Mouse (Mus musculus): ENCODE results near the gene Pnmal1. TPM values are rescaled to one million over a fixed set of nuclear protein-coding genes. Genes with fewer than 3 reads are reported as not detected.
A peak's percentile ranks its signal among the peaks of the same experiment; 100 is the strongest.

The Pnmal1 gene
- total and polyA plus RNA-seq, 3 experiments: 0.01 to 0.05 TPM; not detected in 1

GRCm38 (mm10) chr7:16932704-16933577 is 26.5 kb upstream of the Pnmal1 start:
- TF ChIP-seq GATA2 (IDR thresholded peaks at IDR 0.05; ENCODE audit: borderline replicate concordance, low read depth, low read length): no peak
- no peak for TF ChIP-seq TAL1 (conservative IDR thresholded peaks at IDR 0.05; ENCODE audit: low read depth, low read length)
- no peak for TF ChIP-seq GATA1 (IDR thresholded peaks at IDR 0.05; ENCODE audit: borderline replicate concordance, low read length)
- TF ChIP-seq POLR2AphosphoS5 (IDR thresholded peaks at IDR 0.05; ENCODE audit: insufficient replicate concordance, low read depth, low read length): no peak
- no peak for TF ChIP-seq CTCF (IDR thresholded peaks at IDR 0.05; ENCODE audit: low read depth, low read length)
- Histone ChIP-seq H3K27me3 (ENCODE audit: insufficient read depth, low read length) (peaks cover 7% of the 10 kb centered on the region; the same call in 1 of the 2 replicates), H3K4me1 (ENCODE audit: insufficient read depth, low read depth, low read length) (peaks cover 5% of the 10 kb centered on the region; the same call in 1 of the 2 replicates), H3K36me3 (replicated peaks) (no peaks in the 10 kb centered on the region), H3K4me3 (ENCODE audit: low read depth, low read length) (no peak overlapping the region), H3K9me3 (replicated peaks) (no peaks in the 10 kb centered on the region)
- DNase-seq (ENCODE audit: low spot score) (no peak), ATAC-seq (ENCODE audit: extremely low read depth, insufficient number of reproducible peaks, low FRiP score, poor library complexity, severe bottlenecking) (no peak)

GRCm38 (mm10) chr7:16937312-16937711 is 22.2 kb upstream of the Pnmal1 start:
- DNase-seq (ENCODE audit: low spot score): no peak
- peaks cover 1% of the 10 kb centered on the region; the same call in 1 of the 2 replicates for H3K4me1 ChIP-seq (ENCODE audit: insufficient read depth, low read depth, low read length)

GRCm38 (mm10) chr7:16938117-16938791 is 21.2 kb upstream of the Pnmal1 start:
- peaks cover 26% of the 10 kb centered on the region for H3K27me3 ChIP-seq (ENCODE audit: insufficient read depth, low read length)
- H3K4me1 ChIP-seq (ENCODE audit: insufficient read depth, low read depth, low read length): no peaks in the 10 kb centered on the region
- TF ChIP-seq TAL1 (conservative IDR thresholded peaks at IDR 0.05; ENCODE audit: low read depth, low read length): no peak
- no peak for ATAC-seq (ENCODE audit: extremely low read depth, insufficient number of reproducible peaks, low FRiP score, poor library complexity, severe bottlenecking)
- DNase-seq (ENCODE audit: low spot score): no peak
- no peaks in the 10 kb centered on the region for H3K9me3 ChIP-seq (replicated peaks)
- H3K4me3 ChIP-seq (ENCODE audit: low read depth, low read length): no peak overlapping the region
- H3K36me3 ChIP-seq (replicated peaks): no peaks in the 10 kb centered on the region

More at GRCm38 (mm10) chr7:16937312-16937711, 22.2 kb upstream of the Pnmal1 start:
- no peak for ATAC-seq (ENCODE audit: extremely low read depth, insufficient number of reproducible peaks, low FRiP score, poor library complexity, severe bottlenecking)
- TF ChIP-seq POLR2AphosphoS5 (IDR thresholded peaks at IDR 0.05; ENCODE audit: insufficient replicate concordance, low read depth, low read length) (no peak), CTCF (IDR thresholded peaks at IDR 0.05; ENCODE audit: low read depth, low read length) (peak; percentile 52), TAL1 (conservative IDR thresholded peaks at IDR 0.05; ENCODE audit: low read depth, low read length) (no peak)
- H3K27me3 ChIP-seq (ENCODE audit: insufficient read depth, low read length): peaks cover 24% of the 10 kb centered on the region
- no peaks in the 10 kb centered on the region for H3K36me3 ChIP-seq (replicated peaks)
- H3K4me3 ChIP-seq (ENCODE audit: low read depth, low read length): no peak overlapping the region
- H3K9me3 ChIP-seq (replicated peaks): no peaks in the 10 kb centered on the region

GRCm38 (mm10) chr7:16940292-16940691 is 19.2 kb upstream of the Pnmal1 start:
- TF ChIP-seq POLR2AphosphoS5 (IDR thresholded peaks at IDR 0.05; ENCODE audit: insufficient replicate concordance, low read depth, low read length) (no peak), GATA1 (IDR thresholded peaks at IDR 0.05; ENCODE audit: borderline replicate concordance, low read length) (no peak), GATA2 (IDR thresholded peaks at IDR 0.05; ENCODE audit: borderline replicate concordance, low read depth, low read length) (no peak), CTCF (IDR thresholded peaks at IDR 0.05; ENCODE audit: low read depth, low read length) (no peak), TAL1 (conservative IDR thresholded peaks at IDR 0.05; ENCODE audit: low read depth, low read length) (no peak)
- Histone ChIP-seq H3K9me3 (replicated peaks) (peaks cover 9% of the 10 kb centered on the region), H3K36me3 (replicated peaks) (no peaks in the 10 kb centered on the region), H3K27me3 (ENCODE audit: insufficient read depth, low read length) (peaks cover 36% of the 10 kb centered on the region), H3K4me1 (ENCODE audit: insufficient read depth, low read depth, low read length) (no peaks in the 10 kb centered on the region), H3K4me3 (ENCODE audit: low read depth, low read length) (no peak overlapping the region)
- ATAC-seq (ENCODE audit: extremely low read depth, insufficient number of reproducible peaks, low FRiP score, poor library complexity, severe bottlenecking): no peak
- no peak for DNase-seq (ENCODE audit: low spot score)

- peaks cover 9% of the 10 kb centered on the region for H3K9me3 ChIP-seq (replicated peaks)
- peaks cover 33% of the 10 kb centered on the region for H3K27me3 ChIP-seq (ENCODE audit: insufficient read depth, low read length)
- H3K36me3 ChIP-seq (replicated peaks): no peaks in the 10 kb centered on the region
- no peaks in the 10 kb centered on the region for H3K4me1 ChIP-seq (ENCODE audit: insufficient read depth, low read depth, low read length)
- DNase-seq (ENCODE audit: low spot score): no peak
- H3K4me3 ChIP-seq (ENCODE audit: low read depth, low read length): no peak overlapping the region
- ATAC-seq (ENCODE audit: extremely low read depth, insufficient number of reproducible peaks, low FRiP score, poor library complexity, severe bottlenecking): no peak
- TF ChIP-seq GATA2 (IDR thresholded peaks at IDR 0.05; ENCODE audit: borderline replicate concordance, low read depth, low read length): no peak
- no peak for TF ChIP-seq CTCF (IDR thresholded peaks at IDR 0.05; ENCODE audit: low read depth, low read length)
- no peak for TF ChIP-seq TAL1 (conservative IDR thresholded peaks at IDR 0.05; ENCODE audit: low read depth, low read length)
- no peak for TF ChIP-seq GATA1 (IDR thresholded peaks at IDR 0.05; ENCODE audit: borderline replicate concordance, low read length)
- no peak for TF ChIP-seq POLR2AphosphoS5 (IDR thresholded peaks at IDR 0.05; ENCODE audit: insufficient replicate concordance, low read depth, low read length)
Observed at GRCm38 (mm10) chr7:16942861-16943260, 16.6 kb upstream of the Pnmal1 start.

- Histone ChIP-seq H3K9me3 (replicated peaks) (peaks cover 9% of the 10 kb centered on the region), H3K27me3 (ENCODE audit: insufficient read depth, low read length) (peaks cover 34% of the 10 kb centered on the region), H3K36me3 (replicated peaks) (no peaks in the 10 kb centered on the region), H3K4me1 (ENCODE audit: insufficient read depth, low read depth, low read length) (no peaks in the 10 kb centered on the region), H3K4me3 (ENCODE audit: low read depth, low read length) (no peak within 1 kb of the TSS)
- TF ChIP-seq TAL1 (conservative IDR thresholded peaks at IDR 0.05; ENCODE audit: low read depth, low read length) (no peak), GATA1 (IDR thresholded peaks at IDR 0.05; ENCODE audit: borderline replicate concordance, low read length) (no peak)
- ATAC-seq (ENCODE audit: extremely low read depth, insufficient number of reproducible peaks, low FRiP score, poor library complexity, severe bottlenecking) (no peak), DNase-seq (ENCODE audit: low spot score) (no peak)
Observed at GRCm38 (mm10) chr7:16944061-16944807, 15.2 kb upstream of the Pnmal1 start, which contains the start of gene Pnmal2. Gene Pnmal2 (plus strand): TSS chr7:16944682.
